Mouse (Mus musculus) heart, postnatal 36 days (tissue): Measurements from ENCODE around the gene Setmar. TPM values are rescaled to one million over a fixed set of nuclear protein-coding genes. Genes with fewer than 3 reads are reported as not detected.

ENCODE experiments used
- DNase-seq, 2 experiments: peaks; one replicate each; pipeline ENCODE4 v3.0.0; 2021 to 2022
- intact Hi-C: fragments of 180-260 bp; cut with DNase I; formaldehyde crosslinking; loops from one replicate; pipeline ENCODE4 v1.15.1; 2025
- total RNA-seq, 2 experiments: library from RNA; stranded (reverse); gene quantifications; 2 replicates each; pipeline ENCODE4 v1.2.3; 2021

The Setmar gene
- total RNA-seq, 2 experiments from 2014 or later: 2.9 to 4.3 TPM

DNA sequence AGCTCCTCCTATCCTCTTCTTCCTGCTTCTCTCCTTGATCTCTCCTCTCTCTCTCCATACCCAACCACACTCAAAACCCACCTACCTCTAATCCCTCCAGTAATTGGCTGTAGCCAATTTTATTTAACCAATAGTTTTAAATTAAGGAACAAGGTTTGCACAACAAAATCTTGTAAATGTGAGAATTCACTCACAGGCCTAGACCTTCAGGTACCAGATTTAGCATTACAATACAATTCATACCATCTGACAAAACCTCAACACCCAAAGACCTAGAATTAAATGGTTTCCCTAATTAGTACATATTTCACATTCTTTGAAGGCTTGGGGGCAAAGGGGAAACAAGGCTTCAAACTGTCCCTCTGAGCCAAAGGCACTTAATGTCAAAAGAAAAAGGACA is 42.5 kb downstream of the Setmar start:
- intact Hi-C loops: no loop called here
- no peak for DNase-seq

DNA sequence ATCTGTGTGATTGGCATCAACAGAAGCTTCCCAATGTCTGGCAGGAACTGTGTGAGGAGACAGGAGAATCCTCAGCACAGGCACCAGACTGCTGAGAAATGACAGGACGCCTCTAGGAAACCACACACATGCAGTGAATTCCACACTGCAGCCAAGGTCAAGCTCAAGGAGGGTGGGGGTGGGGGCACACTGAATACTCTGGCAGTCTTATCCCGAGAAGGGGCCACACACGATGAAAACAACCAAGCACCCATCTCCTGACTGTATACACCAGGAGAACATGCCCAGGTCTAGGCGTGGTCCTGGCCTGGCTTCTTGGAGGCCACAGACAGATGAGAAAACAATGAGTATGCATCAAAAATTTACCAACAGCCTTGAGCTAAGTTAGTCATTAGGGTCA is 45.5 kb downstream of the Setmar start:
- DNase-seq: no peak
- intact Hi-C loops: no loop called here

GRCm38 (mm10) chr6:108111693-108112092 is 46.8 kb downstream of the Setmar start:
- intact Hi-C loops: no loop called here
- no peak for DNase-seq

DNA sequence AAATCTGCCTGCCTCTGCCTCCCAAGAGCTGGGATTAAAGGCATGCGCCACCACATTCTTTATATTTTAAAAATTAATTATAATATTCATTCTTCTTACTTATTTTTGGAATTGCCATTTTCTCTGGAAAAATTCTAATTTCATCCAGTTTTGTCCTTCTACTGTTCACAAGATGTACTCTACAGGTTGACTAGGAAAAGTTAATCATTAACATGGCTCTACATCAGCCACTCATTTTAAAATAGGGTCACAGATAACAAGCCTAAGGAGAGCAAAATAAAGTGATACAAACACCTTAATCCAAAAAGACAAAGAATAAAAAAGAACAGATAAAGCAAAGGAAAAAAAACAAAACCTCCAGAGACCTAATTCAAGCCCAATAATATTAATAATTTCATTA is 50.1 kb downstream of the Setmar start:
- intact Hi-C loops: no loop called here
- no peak for DNase-seq

GRCm38 (mm10) chr6:108117881-108118280 is 53.0 kb downstream of the Setmar start:
- no peak for DNase-seq
- intact Hi-C loops: no loop called here

- intact Hi-C loops: no loop called here
Observed at GRCm38 (mm10) chr6:108125474-108125873, 60.6 kb downstream of the Setmar start.

DNA sequence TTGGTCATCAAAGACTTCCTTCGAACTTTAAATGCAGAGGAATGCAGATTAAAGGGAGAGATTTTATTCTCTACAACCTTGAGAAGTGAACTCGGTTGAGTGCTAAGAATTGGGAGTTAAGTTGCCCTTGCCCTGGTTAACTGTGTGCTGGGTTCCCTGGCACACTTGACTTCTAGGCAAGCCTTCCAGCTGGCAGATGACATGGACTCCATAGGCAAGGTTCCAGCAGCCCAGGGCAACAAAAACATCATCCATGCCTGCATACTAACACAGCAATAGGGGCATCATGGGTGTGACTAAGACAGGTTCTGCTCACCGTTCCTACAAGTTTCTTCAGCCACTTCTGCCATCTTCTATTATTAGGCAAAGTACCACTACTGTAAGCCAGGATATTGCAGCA is 61.8 kb downstream of the Setmar start:
- DNase-seq: peak in 1 of 2 experiments; percentile 31
- intact Hi-C loops: no loop called here

More at GRCm38 (mm10) chr6:108125474-108125873, 60.6 kb downstream of the Setmar start:
- no peak for DNase-seq

Other genes starting within 250 kb of the Setmar start
- 10 to 100 TPM; 14.6 to 15.2 TPM for gene Sumf1, start 120.5 kb downstream of the Setmar start, total RNA-seq
- 10 to 100 TPM; 39.1 to 46.2 TPM for gene Itpr1, start 148.1 kb downstream of the Setmar start, total RNA-seq